Mouse (Mus musculus) urinary bladder, postnatal 25 days (tissue): ENCODE results near the gene Olfr49.
"Not testable (repeated sequence)": the region's sequence is repeated elsewhere in the genome, so short reads cannot be mapped to it uniquely, and the experiment has no call there.

Source experiments
- DNase-seq: peaks from one replicate; pipeline ENCODE4 v3.0.0; 2022; ENCODE audit warnings: low spot score

The Olfr49 gene

GRCm38 (mm10) chr14:54231176-54231956 is 53.4 kb downstream of the Olfr49 start:
- no peak for DNase-seq

- no peak for DNase-seq
These were observed 54.0 kb downstream of the Olfr49 start for GRCm38 (mm10) chr14:54230638-54231150.

GRCm38 (mm10) chr14:54229849-54230248 is 54.9 kb downstream of the Olfr49 start:
- DNase-seq = not testable (repeated sequence)

- no peak for DNase-seq
These were observed 55.6 kb downstream of the Olfr49 start for GRCm38 (mm10) chr14:54228933-54229713.

- DNase-seq = no peak
These were observed 56.2 kb downstream of the Olfr49 start for GRCm38 (mm10) chr14:54228501-54228900.
